Mouse (Mus musculus) WW6 (cell line): ENCODE results near the gene 1700020A23Rik.
"Not testable (repeated sequence)": the region's sequence is repeated elsewhere in the genome, so short reads cannot be mapped to it uniquely, and the experiment has no call there.

ENCODE experiments used
- DNase-seq: peaks from one replicate; pipeline ENCODE4 v3.0.0-alpha.2; 2013; ENCODE audit warnings: low read depth, low spot score

1700020A23Rik gene

DNA sequence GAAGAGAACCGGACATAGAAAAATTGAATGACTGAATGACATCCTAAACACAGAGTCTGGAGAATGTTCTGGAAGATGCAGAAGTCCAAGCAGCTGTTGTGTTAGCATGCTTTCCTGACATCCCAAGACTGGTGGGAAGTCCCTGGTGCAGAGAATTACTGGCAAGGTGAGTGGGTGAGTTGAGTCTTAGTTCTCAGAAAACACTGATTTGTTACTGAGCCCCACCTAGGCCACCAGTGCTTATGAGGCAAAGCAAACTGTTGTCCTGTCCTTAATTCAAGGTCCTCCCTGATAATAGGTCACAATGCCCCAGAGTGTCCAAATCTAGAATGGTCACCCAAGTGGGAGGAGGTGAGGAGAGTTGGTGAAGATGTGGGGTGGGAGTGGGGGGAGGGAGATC, at the start of gene 1700020A23Rik, which contains the start of gene Gm28372:
Gene 1700020A23Rik (plus strand): TSS at position 321 of the 400 bp plus-strand sequence.
Gene Gm28372 (plus strand): TSS at position 301 of the 400 bp plus-strand sequence.
- no peak for DNase-seq

DNA sequence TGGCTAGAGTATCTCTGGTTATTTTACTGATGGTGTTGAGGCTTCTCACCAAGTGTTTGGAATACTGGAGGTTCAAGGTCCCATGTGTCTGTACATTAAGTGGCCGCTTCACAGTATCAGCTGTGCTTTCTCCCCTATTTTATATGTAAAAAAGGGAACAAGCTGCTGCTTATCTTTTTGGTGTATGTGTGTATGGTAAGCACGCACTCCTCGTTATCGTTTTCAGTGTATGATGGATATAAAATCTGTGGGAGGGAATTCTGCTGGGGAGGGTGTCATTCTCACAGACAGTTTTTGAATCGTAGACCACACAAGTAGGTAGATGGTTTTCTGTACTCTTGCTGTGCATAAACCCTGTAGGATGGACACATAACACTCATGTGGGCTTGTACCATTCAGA, 47.5 kb upstream of the 1700020A23Rik start:
- no peak for DNase-seq

DNA sequence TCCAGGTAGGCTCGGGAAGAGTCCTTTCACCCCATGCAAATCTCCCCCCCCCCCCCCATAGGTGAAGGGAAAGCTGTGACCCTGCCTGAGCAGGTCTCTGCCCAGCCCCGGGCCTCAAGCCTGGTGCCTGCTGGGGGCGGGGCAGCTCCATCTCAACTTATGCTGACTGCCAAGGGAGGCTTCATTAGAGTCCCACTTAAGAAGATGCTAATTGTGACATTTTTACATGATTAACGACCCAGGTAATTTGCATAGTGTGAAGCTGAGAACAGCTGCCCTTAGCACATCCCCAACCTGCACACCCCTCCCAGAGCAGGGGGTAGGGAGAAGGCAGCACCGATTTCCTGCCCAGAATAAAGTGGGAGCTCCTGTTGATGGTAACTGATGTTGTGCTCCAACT, 46.2 kb upstream of the 1700020A23Rik start:
- DNase-seq: no peak

DNA sequence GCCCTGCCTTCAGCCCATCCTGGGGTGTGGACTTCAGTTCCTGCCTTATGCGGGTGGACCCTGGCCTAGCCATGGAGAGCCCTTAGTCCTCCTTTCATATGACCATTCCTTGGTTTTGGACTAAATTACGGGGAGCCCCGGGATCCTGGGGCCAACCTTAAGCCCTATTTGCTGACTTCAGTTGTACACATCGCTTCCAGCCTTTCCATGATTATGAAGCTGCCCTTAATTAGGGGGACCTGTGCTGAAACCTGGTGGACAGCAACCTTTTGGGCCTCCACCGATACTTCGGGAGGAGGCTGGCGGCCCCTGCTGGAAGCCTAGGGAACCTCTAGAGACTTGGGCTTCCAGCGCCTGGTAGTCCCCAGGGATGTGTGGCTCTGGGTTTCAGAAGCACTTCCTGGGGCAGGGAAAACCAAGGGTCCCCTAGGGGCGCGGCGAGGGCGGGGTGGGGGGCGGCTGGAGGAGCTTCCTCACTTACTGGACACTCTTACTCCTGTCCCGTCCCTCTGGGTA, 42.5 kb upstream of the 1700020A23Rik start:
- peak; percentile 52 for DNase-seq

DNA sequence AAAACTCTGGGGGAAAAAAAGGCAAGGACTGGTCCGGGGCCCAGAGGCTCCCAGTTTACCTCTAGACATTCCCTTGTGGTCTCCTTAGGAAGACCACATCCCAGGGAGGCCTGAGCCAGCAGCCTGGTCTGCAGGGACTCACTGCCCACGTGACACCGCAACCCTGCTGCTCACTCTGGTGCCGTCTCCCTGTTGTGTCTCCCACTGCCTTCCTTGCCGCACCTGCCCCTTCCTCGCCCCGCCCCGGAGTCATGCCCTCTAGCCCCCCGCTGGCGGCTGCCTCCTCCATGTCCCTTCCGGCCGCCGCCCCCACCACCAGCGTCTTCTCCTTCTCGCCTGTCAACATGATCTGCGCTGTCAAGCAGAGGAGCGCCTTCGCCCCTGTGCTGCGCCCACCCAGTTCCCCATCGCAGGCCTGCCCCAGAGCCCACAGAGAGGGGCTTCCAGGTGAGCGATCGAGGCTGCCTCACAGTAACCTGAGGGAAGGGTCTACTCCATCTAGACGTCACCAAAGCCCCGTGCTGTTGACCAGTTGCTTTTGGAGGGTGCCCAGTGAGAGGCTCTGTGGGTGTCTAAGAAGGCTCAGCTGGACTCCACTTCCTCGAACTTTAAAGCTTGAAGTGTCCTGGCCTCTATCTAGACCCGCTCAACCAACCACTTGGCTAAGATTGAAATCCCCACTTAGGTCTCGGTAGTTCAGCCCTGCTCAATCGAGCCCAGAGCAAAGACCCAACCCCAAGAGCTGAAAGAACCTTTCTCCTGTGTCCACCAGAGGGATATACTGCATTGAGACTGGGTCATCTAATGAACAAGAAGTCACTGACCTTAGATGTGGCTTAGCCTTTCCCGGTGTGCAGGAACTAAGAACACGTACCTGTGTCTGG, 39.6 kb upstream of the 1700020A23Rik start:
- no peak for DNase-seq

DNA sequence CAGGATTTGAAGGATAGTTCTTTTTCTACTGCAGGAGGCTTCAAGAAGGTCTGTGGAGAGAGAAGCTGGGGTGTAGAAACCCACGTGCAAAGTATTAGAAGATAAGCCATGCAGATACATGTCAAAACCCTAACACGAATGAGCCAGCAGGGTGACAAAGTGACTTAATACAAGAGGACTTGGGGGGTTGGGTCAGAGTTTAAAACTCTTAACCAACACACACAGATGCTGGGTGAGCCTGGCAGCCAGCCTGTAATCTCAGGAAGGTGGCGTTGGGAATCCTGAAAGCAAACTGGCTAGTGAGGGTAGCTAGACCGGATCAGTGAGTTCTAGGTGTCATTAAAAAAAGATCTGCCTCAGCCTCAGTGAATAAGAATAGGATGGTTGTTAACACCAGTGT, 37.7 kb upstream of the 1700020A23Rik start:
- no peak for DNase-seq

DNA sequence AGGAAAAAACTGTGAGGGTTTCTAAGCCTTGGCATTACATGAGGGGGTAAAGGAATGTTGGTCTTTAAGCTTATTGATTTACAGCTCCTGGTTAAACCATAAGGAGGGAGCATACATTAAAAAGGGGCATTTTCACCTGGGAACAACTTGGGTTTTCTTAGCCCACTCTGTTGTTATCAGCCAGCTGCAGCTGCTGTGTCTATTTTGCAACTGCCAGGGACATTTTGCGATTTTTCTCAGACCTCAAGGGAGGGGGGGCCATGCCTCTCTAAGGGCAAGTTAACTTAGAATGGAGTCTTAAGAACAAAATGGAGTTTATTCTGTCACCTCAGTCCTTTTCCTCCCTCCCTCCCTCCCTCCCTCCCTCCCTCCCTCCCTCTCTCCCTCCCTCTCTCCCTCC, 32.0 kb upstream of the 1700020A23Rik start:
- DNase-seq: not testable (repeated sequence)

DNA sequence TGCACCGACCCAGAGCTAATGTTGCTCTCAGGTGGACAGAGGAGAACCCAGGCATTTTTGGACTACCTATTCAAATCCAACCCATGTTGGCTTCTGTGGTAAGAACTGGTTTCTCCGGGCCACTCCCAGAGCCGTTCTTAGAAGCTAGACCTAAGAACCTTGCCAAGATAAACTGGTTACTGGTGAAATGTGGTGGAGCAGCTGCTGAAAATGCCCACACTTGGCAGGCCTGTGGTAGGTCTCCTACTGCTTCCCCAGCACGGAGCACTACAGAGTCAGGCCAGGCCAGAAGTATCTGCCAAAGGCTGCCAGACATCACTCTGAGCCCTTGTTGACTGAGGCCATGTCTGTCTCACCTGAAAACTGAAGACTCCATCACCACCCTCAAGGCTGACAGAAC, 30.1 kb upstream of the 1700020A23Rik start:
- DNase-seq: no peak

DNA sequence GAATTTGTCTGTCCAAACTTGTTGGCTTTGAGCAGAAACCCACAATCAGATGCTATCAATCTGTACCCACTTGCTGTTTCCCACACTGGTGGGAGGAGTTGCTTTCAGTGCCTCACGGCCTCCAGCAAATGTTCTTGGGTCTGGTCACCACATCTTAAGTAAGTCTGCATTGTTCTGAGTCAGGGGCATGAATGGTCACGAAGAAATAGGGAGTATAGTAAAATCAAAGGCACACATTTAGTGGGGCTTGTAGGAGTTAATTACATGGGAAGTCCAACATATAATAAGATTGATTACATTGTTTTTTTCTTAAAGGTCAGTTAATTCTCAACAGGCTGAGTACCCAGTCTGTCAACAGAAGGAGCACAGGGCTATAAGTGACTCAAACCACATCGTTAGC, 21.9 kb upstream of the 1700020A23Rik start:
- no peak for DNase-seq

DNA sequence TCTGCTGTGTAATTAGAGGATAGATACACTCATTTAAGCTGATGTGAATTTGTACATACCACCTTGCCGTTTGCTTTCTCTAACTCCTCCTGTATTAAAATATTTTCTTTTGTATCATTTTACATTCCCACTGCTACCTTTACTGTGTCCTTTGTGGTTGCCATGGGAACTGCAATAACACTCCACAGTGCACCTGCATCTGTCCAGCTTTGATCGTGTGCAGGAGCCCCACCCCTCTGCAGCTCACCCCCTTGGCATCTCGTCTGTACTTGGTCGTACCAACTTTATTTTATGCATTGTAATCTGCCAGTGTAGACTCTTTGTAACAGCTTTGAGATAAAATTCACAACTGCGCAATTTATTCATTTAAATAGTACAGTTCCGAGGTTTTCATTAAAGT, 21.2 kb upstream of the 1700020A23Rik start:
- no peak for DNase-seq

DNA sequence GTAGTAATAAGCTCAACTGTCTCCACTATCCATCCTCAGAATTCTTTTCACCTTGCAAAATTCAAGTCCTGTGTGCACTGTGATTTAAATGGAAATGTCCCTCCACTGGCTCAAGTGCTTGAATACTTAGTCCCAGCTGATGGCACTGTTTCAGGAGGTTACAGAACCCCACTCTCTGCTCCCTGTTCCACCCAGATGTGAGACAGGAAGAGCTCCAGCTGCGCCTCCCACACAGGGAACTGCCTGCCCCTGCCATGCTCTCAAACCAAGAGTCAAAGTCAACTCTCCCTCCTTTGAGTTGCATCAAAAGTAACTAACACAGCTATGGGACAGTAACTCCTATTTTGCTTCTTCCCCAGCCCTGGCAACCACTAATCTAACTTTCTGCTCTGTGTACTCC, 18.8 kb upstream of the 1700020A23Rik start:
- no peak for DNase-seq

DNA sequence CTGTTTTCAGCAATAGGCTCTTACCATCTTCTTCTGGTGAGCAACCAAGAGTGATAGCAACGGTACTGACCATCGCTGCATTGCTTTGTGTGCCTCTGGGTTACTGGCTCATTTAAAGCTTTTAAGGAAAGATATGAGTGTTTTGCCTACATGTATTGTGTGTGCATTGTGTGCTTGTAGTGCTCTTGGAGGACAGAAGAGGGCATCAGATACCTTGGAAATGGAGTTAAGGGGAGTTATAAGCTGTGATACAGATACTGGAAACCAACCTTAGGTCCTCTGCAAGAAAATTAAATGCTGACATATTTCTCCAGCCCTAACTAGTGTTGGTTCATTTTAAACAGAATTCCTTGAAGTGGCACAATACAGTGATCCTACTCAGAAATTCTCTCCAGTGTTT, 16.3 kb upstream of the 1700020A23Rik start:
- no peak for DNase-seq

DNA sequence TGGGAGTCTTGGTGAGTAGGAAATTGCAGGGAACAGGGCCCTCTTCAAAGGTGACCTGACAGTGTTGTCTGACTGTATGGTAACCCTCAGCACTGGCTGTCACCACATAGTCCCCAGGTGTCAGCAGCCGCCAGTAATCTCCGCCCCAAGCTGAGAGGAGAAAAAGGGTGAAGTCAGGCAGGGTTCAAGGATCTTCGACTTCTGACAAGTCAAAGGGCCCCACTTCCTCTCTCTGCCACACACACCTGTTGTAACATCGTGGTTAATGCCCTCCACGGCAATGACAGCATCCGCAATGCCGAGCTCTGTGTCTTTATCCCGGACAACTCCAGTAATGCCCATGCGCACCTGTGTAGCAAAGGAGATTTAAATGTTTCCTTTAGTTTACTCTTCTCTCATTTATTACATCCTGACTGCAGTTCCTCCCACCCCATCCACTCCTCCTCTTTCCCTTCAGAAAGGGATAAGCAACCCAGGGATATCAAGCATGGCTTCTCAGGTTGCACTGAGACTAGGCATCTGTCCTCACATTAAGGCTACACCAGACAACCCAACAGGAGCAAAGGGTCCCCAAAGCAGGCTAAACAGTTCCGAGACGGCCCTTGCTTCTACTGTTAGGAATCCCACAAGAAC, 13.9 kb upstream of the 1700020A23Rik start:
- DNase-seq: no peak

DNA sequence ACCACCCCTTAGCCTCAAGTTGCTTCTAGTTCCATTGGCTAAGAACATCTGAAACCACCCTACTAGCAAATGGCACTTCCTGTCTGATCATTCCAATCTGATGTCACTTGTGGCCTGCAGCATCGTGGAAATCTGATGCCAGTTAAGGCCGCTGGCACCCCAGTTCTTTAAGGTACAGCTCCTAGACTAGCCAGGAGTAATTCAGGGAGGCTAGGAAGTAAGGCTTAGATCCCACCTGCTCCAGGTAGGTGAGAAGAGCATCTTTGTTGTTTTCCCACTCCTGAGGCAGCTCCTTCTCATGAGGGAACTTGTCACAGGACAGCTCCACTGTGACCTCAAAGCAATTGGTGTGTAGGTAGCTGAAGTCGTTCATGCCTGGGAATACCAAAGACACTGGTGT, 12.2 kb upstream of the 1700020A23Rik start:
- no peak for DNase-seq

DNA sequence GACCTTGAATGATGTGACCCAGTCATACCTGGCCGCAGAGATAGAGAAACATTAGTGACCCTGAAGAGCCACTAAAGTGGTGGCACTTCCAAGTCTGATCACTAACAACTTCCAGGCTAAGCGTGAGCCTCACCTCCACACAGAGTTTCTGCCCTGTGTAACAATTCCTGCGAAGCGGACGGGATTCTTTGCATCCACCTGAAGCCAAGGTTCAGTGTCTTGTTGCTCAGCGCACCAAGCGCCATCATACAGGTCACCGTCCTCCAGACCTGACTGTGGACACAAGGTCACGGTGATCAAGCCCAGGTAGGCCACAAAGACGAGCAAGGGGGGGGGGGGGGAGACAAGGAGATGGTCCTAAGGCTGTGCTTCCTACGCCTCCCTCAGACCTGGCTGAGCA, 9.4 kb upstream of the 1700020A23Rik start:
- no peak for DNase-seq

DNA sequence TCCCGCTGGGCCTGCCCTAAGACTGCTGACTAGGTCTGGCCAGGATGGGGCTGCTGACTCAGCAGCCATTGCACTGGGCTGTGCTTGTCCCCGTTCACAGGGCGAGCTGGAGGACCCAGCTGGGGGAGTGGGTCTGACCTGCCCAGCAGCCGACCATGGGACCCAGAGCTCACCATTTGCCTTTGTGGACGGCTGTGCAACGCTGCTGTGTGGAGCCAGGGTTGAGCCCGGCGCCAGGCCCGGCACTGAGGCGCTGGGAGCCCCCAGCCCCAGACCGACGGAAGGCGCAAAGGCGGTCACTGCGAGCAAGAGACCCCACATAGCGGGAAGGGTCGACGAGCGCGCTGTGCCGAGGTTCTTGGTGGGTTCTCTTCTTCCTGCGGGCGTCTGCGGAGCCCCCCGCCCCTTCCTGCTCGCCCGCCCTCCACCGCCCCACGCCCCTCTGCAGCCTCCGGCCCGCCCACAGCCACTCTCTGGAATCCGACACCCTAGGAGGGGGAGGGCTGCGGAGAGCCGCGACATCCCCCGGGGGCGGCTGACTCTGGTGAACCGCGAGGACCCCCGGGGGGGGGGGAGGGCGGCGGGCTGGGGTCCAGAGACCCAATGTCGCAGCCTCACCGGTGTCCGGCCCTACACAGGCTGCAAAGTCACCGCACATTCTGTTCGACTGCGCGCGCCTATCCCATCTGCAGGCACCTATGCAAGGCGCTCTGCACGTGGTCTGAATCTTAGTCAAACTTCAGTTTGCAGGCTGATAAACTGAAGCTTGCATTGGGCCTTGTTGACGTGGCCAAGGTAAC, 7.7 kb upstream of the 1700020A23Rik start, which contains the start of gene Cpxm1:
Gene Cpxm1 (minus strand): TSS at position 389 of the 800 bp plus-strand sequence.
- no peak for DNase-seq

DNA sequence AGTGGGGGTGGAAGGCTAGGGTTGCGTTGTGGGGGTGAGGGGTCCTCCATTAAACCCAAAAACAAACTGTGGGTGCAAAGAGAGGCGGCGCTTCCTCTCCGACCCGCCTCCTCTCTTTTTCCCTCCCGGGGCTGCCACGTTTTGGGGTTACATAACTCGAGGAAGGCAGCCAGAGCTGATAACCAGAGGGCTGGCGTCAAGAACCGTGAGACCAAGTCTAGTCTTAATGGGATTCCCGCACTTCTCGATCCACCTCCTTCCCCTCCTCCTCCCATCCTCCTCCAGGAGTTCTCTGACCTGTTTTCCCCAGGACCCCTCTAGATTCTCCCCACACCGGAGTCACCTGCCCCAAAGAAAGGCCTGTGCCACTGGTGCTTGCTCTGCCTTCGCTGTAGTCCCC, 7.0 kb upstream of the 1700020A23Rik start:
- DNase-seq: no peak

DNA sequence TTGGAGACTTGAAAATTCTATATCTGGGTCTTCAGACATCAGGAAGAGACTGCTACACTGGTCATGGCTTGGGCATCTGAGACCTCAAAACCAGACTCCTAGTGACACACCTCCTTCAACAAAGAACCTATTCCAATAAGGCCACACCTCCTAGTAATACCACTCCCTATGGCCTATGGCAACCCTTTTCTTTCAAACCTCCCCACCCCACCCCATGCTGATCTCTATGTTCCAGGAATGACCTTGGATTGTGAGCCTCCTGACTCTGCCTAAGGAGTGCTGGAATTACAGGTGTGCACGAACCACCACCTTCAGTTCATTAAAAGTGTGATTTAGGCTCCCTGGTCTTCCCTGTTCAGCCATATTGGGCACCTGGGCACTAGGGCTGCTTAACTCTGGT, 5.0 kb upstream of the 1700020A23Rik start:
- DNase-seq: no peak

DNA sequence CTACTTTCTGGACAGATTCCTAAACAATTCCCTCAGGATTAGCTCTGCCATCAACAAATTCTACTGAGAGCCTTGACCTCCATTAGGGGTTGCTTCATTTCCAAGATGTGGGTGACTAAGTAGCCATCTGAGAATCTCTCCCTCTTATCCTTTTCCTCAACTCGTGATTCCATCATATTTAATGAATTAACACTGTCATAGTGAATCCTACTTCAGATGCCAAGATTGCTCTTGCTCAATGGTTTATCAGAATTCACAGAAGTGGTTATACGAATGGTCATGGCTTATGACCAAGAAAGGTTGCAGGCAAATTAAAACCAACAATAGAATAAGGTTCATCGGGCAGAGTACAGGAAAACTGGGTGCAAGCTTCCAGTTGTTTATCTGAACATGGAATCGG, 3.2 kb upstream of the 1700020A23Rik start:
- DNase-seq: no peak

DNA sequence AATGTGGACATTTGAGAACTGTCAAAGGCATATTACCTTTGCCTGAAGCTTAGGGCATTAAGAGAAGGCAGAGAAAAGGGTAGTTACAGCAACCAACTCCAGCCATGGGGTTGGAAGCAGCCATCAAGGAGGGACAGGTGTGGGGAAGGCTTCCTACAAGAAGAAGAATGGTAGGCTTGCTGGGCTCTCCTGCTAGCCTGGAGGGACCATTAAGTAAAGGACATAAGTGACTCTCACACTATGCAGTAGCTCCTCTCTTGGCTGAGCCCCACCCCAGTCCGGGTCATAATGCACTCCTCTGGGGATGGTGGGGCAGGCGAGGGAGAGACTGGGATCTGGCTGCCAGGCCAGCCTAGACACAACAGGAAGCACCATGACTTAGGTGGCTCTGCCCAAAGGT, 1.1 kb downstream of the 1700020A23Rik start, which contains the start of gene Tmem239:
Gene Tmem239 (plus strand): TSS at position 301 of the 400 bp plus-strand sequence.
- no peak for DNase-seq

DNA sequence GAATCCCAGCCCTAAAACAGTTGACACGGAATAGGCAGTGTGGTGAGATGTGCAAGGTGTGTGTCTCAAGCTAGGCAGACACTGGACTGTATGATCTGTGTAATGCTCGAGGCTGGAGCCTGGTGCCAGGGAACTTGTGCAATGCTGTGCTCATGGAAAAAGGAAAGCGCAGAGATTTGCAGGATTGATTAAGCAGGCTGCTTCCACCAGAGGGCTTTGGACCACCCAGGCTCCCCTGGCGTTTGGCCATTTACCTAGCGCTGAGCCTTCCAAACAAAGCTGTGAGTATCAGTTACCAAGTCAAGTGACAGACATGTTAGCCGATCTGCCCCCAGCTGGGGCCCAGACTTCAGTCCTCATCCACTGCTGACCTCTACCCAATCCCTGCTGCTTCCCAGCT, 3.1 kb downstream of the 1700020A23Rik start:
- no peak for DNase-seq
